Mouse (Mus musculus) megakaryocyte-erythroid progenitor cell, adult 5-6 weeks (primary cell): ENCODE data around the gene Tpcn1. TPM values are rescaled to one million over a fixed set of nuclear protein-coding genes. Genes with fewer than 3 reads are reported as not detected.

ENCODE experiments used
- ATAC-seq: replicated peaks from 2 replicates; pipeline ENCODE4 v1.8.0; 2016; ENCODE audit warnings: mild to moderate bottlenecking, inconsistent platforms; ENCODE audit not compliant: severe bottlenecking, poor library complexity, low FRiP score, low TSS enrichment
- total RNA-seq, 2 experiments: library from RNA; stranded (forward) in 1 of 2; stranded (reverse) in 1 of 2; fragments of 200-1000, 215-1000 nt in 1 of 2; fragments of >200 nt in 1 of 2; fragmentation: Nextera tagmentation in 1 of 2; gene quantifications; 2 replicates each; pipeline ENCODE4 v1.2.3; 2014 to 2017

Gene Tpcn1
- total RNA-seq, 2 experiments from 2014 or later, result 19.1 to 84.7 TPM

- no peak for ATAC-seq
These were observed 23.1 kb downstream of the Tpcn1 start for GRCm38 (mm10) chr5:120565171-120565905.

- ATAC-seq, result no peak
These were observed 24.6 kb downstream of the Tpcn1 start for GRCm38 (mm10) chr5:120563914-120564311.

DNA sequence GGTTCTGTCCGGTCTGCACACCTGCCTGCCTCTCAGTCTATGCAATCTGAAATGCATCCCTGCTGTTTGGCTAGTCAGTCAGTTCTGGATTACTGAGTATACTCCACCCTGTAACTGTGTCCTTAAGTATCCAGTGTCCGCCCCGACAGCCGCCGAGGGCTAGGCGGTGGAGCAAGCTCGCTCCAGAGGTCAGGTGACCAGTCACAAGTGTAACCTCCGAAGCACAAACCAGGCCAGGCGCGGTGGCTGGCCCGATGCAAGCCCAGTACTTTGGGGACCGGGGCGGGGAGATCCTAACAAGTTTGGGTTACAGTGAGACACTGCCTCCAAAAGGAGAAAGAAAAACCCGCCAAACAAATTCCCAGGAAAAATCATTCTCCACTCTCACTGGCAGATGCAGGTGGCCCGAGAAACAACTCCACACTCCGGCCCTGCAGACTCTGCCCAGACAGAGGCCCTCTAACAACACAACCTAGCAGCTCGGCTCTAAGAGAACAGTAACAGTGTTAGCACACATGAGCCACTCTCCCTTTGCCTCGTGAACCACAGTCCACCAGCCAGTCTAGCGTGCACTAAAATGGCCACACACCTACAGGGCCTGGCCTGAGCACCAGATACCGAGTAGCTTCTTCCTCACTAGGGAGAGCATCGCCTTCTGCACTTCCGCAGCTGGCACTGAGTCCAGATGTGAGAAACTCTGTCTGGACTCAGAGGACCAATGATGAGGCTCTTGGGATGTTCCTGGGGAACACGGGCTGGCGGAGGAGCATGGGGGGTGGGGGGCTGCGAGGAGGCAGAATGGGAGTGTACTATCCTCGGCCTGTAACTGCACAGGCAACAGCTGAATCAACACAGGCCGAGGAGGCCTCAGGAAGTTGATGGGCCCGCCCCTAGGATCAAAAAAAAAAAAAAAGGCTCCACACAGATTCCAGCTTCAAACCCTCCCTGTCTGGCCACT lies 25.2 kb downstream of the Tpcn1 start:
- no peak for ATAC-seq

GRCm38 (mm10) chr5:120560616-120561311 lies 27.7 kb downstream of the Tpcn1 start:
- 0 out of 2 replicates have a peak, but pooled peaks have one; percentile 21 for ATAC-seq

DNA sequence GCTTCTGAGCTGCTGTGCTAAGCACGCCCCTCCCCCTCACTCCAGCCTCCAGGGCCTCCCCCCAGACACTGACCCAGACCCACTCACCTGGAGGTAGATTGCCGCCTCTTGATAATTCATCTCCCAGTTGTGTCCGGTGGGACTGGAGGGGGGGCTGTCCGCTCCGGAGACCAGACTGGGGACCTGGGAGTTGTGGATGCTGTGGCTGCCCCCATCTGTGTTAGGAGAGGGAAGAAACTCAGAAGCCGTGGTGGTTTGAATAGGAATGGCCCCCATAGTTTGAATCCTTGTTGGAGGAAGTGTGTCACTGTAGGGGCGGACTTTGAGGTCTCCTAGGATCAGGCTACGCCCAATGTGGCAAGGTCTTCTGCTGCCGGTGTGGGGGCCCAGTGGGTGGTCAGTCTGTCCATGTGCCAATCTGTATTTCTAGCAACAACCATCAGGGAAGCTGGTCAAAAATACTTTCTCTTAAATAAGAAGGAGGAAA lies 28.3 kb downstream of the Tpcn1 start:
- ATAC-seq, result no peak

- ATAC-seq, result peak; percentile 38; the same call in 1 of the 2 replicates
These were observed 29.7 kb downstream of the Tpcn1 start for GRCm38 (mm10) chr5:120558762-120559161.

DNA sequence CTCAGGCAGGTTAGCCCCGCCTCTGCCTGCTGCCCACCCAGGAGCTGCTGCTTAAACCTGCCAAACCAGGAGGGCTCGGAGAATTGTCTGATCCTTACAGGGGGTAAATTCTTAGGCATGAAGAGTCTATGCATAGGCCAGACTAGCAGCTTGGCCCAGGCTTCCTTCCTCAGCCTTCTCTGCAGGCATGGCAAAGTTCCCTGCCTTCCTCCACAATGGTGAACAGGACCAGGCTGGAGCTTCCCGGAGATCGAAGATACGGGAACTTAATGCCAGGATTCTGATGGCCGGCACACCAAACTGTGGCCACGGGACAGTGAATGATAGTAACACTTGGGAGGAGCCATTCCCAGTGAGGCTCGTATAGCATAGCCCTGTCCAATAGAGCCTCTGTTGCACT lies 30.4 kb downstream of the Tpcn1 start:
- no peak for ATAC-seq

DNA sequence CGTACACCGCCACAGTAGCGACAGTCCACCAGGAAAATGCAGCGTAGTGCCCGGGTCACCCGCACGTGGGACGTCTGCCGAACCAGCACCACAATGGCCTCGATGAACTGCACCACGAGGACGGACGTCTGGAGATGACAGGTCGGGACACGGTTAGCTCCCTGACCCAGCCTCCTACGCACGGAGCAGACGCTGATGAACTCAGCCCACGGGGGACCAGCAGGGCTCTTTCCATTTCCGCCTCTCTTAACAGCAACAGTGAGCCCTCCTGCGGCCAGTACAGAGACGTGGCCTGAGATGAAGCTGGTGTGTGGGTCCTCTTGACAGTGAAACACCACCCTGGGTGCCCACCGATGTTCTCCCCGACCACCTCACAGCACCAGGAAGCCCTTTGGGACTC lies 32.6 kb downstream of the Tpcn1 start:
- ATAC-seq, result no peak

DNA sequence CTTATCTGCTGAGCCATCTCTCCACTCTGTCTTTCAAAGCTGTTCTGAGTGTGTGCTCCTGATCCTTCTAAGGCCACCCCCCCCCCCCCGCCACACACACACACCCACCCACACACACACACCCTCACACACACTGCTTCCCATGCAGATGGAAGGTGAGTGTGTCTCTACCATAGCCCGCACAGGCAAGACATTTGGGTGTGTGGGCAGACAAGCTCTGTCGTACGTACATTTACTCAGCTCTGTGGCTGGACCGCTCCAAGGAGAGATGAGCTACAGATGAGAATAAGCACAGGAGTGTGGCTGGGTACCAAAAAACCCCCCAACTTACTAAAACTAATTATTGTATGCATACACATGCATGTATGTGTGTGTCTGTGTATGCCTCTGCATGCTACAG lies 37.8 kb downstream of the Tpcn1 start:
- no peak for ATAC-seq

GRCm38 (mm10) chr5:120550137-120550536 lies 38.3 kb downstream of the Tpcn1 start:
- no peak for ATAC-seq

DNA sequence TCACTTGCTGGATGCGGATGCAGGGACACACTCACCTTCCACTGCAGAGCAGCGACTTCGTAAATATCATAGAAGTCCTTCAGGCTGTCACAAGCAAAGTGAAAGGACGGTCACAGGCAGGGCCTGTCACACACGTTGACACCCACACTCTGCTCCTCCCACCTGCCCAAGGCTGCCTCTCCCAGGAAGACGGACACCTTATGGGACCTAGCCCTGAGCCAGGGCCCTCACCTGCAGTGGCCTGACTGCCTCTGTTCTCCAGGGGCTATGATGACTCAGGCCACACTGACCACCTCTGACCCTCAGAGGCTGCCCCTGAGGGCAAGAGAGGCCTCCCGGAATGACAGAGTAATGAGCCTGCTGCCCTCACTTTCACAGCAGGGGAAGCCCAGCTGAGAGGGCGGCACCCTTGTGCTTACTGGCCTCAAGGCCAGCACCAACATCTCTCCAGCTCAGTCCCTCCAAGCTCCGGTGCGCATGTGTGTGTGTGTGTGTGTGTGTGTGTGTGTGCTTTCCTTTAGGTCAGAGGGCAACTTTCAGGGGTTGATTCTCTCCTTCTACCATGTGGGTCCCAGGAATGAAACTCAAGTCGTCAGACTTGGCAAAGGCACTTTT lies 40.1 kb downstream of the Tpcn1 start:
- ATAC-seq, result no peak

- no peak for ATAC-seq
These were observed 51.8 kb downstream of the Tpcn1 start for GRCm38 (mm10) chr5:120536632-120537031.

GRCm38 (mm10) chr5:120536046-120536445 lies 52.4 kb downstream of the Tpcn1 start:
- ATAC-seq, result no peak

- no peak for ATAC-seq
These were observed 53.8 kb downstream of the Tpcn1 start for GRCm38 (mm10) chr5:120534686-120535075.

DNA sequence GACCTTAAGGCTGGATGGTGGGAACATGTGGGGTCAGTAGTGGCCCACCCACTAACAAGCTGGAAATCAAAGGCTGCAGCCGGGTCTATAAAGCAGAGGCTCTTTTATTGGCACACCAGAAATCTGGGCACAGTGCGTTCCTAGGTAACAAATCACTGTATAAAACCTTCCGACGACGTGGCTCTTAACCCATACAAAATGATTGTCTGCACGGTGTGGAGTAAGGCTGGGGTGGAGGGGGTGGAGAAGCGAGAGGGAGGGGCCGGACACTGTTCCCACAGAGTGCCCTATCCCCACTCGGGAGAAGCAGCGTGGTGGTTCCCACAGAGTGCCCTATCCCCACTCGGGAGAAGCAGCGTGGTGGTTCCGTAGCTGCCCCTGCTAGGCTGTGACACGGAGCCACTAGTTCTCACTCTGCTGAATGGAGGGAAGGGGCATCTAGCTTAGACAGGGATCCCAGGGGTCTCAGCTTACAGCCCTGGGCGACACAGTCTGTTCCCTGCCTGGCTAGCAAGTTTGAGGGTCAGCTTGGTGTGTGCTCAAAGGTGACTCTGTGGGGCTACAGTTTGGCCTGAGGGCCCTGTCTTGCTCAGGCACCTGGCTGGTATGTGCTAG lies 54.3 kb downstream of the Tpcn1 start:
- ATAC-seq, result no peak

- ATAC-seq, result no peak
These were observed 56.8 kb downstream of the Tpcn1 start for GRCm38 (mm10) chr5:120531631-120532030.

DNA sequence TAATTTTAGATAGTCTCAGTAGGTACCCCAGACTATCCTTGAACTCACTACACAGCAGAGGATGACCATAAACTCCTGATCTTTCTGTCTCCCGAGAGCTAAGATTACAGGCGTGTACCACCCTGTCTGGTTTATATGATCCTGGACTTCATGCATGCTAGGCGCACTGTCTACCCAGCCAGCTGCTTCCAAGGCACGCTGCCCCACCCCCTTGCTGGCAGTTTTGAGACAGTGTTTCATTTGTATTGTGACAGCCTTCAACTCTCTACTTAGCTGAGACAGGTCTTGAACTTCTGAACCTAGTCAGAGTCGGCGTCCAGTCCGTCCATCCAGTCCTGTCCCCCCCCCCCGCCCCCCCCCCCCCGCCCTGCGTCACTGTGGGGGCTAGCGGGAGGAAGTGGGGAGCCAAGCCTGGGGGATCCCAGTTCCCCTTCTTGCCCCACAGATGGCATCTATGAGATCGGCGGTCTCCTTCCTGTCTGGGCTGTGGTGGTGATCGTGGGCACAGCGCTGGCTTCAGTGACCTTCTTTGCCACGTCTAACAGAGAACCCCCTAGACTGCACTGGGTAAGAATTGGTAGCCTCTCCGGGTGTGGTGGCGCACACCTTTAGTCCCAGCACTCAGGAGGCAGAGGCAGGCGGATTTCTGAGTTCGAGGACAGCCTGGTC lies 61.0 kb downstream of the Tpcn1 start:
- ATAC-seq, result no peak

- no peak for ATAC-seq
These were observed 62.2 kb downstream of the Tpcn1 start for GRCm38 (mm10) chr5:120526311-120526710.
